Mouse (Mus musculus) erythroblast, embryonic 14.5 days (primary cell): ENCODE data around the gene Aif1.

Experiments used
- GATA1 ChIP-seq: IDR thresholded peaks from 2 replicates; pipeline ENCODE4 v1.6.1; 2012; ENCODE audit warnings: low read length, inconsistent platforms, mixed read lengths
- TAL1 ChIP-seq: IDR thresholded peaks from 3 replicates; pipeline ENCODE4 v1.6.1; 2012; ENCODE audit warnings: low read length, inconsistent platforms, mixed read lengths

GRCm38 (mm10) chr17:35200398-35200797 is 24.5 kb upstream of the Aif1 start:
- no peak for TF ChIP-seq GATA1
- TF ChIP-seq TAL1, result no peak
